Mouse (Mus musculus) right cerebral cortex, postnatal 4 days (tissue): ENCODE measurements around the gene 3110009E18Rik.

Source experiments
- DNase-seq: peaks from one replicate; pipeline ENCODE4 v3.0.0-alpha.2; 2022

3110009E18Rik gene

GRCm38 (mm10) chr1:120105556-120105959 lies 15.4 kb upstream of the 3110009E18Rik start:
- DNase-seq = no peak

- DNase-seq = no peak
Measured at GRCm38 (mm10) chr1:120109741-120110432, 11.1 kb upstream of the 3110009E18Rik start.

- DNase-seq = no peak
Measured at GRCm38 (mm10) chr1:120111766-120112165, 9.2 kb upstream of the 3110009E18Rik start.

- no peak for DNase-seq
Measured at GRCm38 (mm10) chr1:120112251-120113187, 8.5 kb upstream of the 3110009E18Rik start.

- peak; percentile 68 for DNase-seq
Measured at GRCm38 (mm10) chr1:120115671-120116081, 5.3 kb upstream of the 3110009E18Rik start.

GRCm38 (mm10) chr1:120116106-120116505 lies 4.9 kb upstream of the 3110009E18Rik start:
- peak; percentile 19 for DNase-seq

GRCm38 (mm10) chr1:120118854-120119253 lies 2.1 kb upstream of the 3110009E18Rik start:
- no peak for DNase-seq

- DNase-seq = no peak
Measured at GRCm38 (mm10) chr1:120119389-120119788, 1.6 kb upstream of the 3110009E18Rik start.

GRCm38 (mm10) chr1:120120141-120120968 lies 632 bp upstream of the 3110009E18Rik start:
- peak; percentile 32 for DNase-seq

GRCm38 (mm10) chr1:120121930-120122530 lies 1.0 kb downstream of the 3110009E18Rik start:
- no peak for DNase-seq

GRCm38 (mm10) chr1:120122634-120123383 lies 1.8 kb downstream of the 3110009E18Rik start:
- no peak for DNase-seq

GRCm38 (mm10) chr1:120124839-120125238 lies 3.9 kb downstream of the 3110009E18Rik start:
- DNase-seq = no peak

GRCm38 (mm10) chr1:120125471-120125870 lies 4.5 kb downstream of the 3110009E18Rik start:
- DNase-seq = no peak

- no peak for DNase-seq
Measured at GRCm38 (mm10) chr1:120126318-120126717, 5.3 kb downstream of the 3110009E18Rik start.

GRCm38 (mm10) chr1:120132376-120132775 lies 11.4 kb downstream of the 3110009E18Rik start:
- no peak for DNase-seq

- no peak for DNase-seq
Measured at GRCm38 (mm10) chr1:120135934-120136786, 15.2 kb downstream of the 3110009E18Rik start.

GRCm38 (mm10) chr1:120138923-120139540 lies 18.0 kb downstream of the 3110009E18Rik start:
- no peak for DNase-seq

- DNase-seq = no peak
Measured at GRCm38 (mm10) chr1:120140144-120140693, 19.2 kb downstream of the 3110009E18Rik start.

GRCm38 (mm10) chr1:120142551-120142950 lies 21.6 kb downstream of the 3110009E18Rik start:
- DNase-seq = peak; percentile 20
